Mouse (Mus musculus): Measurements from ENCODE around the gene Fbxl17. TPM values are rescaled to one million over a fixed set of nuclear protein-coding genes. Genes with fewer than 3 reads are reported as not detected.

Gene Fbxl17
- polyA plus RNA-seq, 1 experiment from 2014 or later, result 9.8 TPM

- Histone ChIP-seq H3K27me3 (replicated peaks) (no peaks in the 10 kb centered on the region), H3K4me3 (no peak overlapping the region), H3K4me2 (replicated peaks) (no peak overlapping the region), H3K9ac (no peak overlapping the region), H3K9me3 (no peaks in the 10 kb centered on the region), H3K27ac (no peak overlapping the region), H3K36me3 (peaks cover 4% of the 10 kb centered on the region; the same call in 1 of the 2 replicates), H3K4me1 (no peaks in the 10 kb centered on the region)
- 81% methylated on average over 5 of the region's 5 CpGs for WGBS
- no peak for ATAC-seq (ENCODE audit: low FRiP score, low read depth)
Observed at GRCm38 (mm10) chr17:63344101-63344500, 155.7 kb downstream of the Fbxl17 start.

- Histone ChIP-seq H3K27ac (no peak overlapping the region), H3K9ac (no peak overlapping the region), H3K4me1 (no peaks in the 10 kb centered on the region), H3K9me3 (no peaks in the 10 kb centered on the region), H3K27me3 (replicated peaks) (no peaks in the 10 kb centered on the region), H3K4me2 (replicated peaks) (no peak overlapping the region), H3K4me3 (no peak overlapping the region), H3K36me3 (peaks cover 4% of the 10 kb centered on the region; the same call in 1 of the 2 replicates)
- 95% methylated on average over 4 of the region's 4 CpGs for WGBS
- ATAC-seq (ENCODE audit: low FRiP score, low read depth), result no peak
Observed at GRCm38 (mm10) chr17:63343076-63343475, 156.7 kb downstream of the Fbxl17 start.

- no peak for ATAC-seq (ENCODE audit: low FRiP score, low read depth)
- Histone ChIP-seq H3K4me2 (replicated peaks) (no peak overlapping the region), H3K9me3 (no peaks in the 10 kb centered on the region), H3K4me3 (no peak overlapping the region), H3K36me3 (peaks cover 1% of the 10 kb centered on the region; the same call in 1 of the 2 replicates), H3K9ac (no peak overlapping the region), H3K4me1 (no peaks in the 10 kb centered on the region), H3K27me3 (replicated peaks) (no peaks in the 10 kb centered on the region), H3K27ac (no peak overlapping the region)
- WGBS, result 91% methylated on average over 11 of the region's 11 CpGs
Observed at GRCm38 (mm10) chr17:63342440-63342839, 157.4 kb downstream of the Fbxl17 start.

GRCm38 (mm10) chr17:63341203-63341602 is 158.6 kb downstream of the Fbxl17 start:
- 92% methylated on average over 3 of the region's 3 CpGs for WGBS
- H3K4me2 ChIP-seq (replicated peaks), result no peak overlapping the region
- H3K9me3 ChIP-seq, result no peaks in the 10 kb centered on the region
- H3K9ac ChIP-seq, result no peak overlapping the region
- H3K27ac ChIP-seq, result no peak overlapping the region
- no peak for ATAC-seq (ENCODE audit: low FRiP score, low read depth)
- no peaks in the 10 kb centered on the region for H3K27me3 ChIP-seq (replicated peaks)
- no peak overlapping the region for H3K4me3 ChIP-seq
- no peaks in the 10 kb centered on the region for H3K36me3 ChIP-seq
- no peaks in the 10 kb centered on the region for H3K4me1 ChIP-seq

- no peaks in the 10 kb centered on the region for H3K4me1 ChIP-seq
- H3K9ac ChIP-seq, result no peak overlapping the region
- no peaks in the 10 kb centered on the region for H3K36me3 ChIP-seq
- H3K27me3 ChIP-seq (replicated peaks), result no peaks in the 10 kb centered on the region
- H3K9me3 ChIP-seq, result no peaks in the 10 kb centered on the region
- no peak for ATAC-seq (ENCODE audit: low FRiP score, low read depth)
- no peak overlapping the region for H3K27ac ChIP-seq
- no peak overlapping the region for H3K4me3 ChIP-seq
- H3K4me2 ChIP-seq (replicated peaks), result no peak overlapping the region
- WGBS, result 87% methylated on average over 2 of the region's 2 CpGs
Observed at GRCm38 (mm10) chr17:63328888-63329287, 170.9 kb downstream of the Fbxl17 start.

- no peak overlapping the region for H3K27ac ChIP-seq
- no peaks in the 10 kb centered on the region for H3K27me3 ChIP-seq (replicated peaks)
- H3K9me3 ChIP-seq, result no peaks in the 10 kb centered on the region
- H3K4me3 ChIP-seq, result no peak overlapping the region
- H3K4me1 ChIP-seq, result peaks cover 4% of the 10 kb centered on the region
- 89% methylated on average over 5 of the region's 5 CpGs for WGBS
- H3K9ac ChIP-seq, result no peak overlapping the region
- ATAC-seq (ENCODE audit: low FRiP score, low read depth), result no peak
- H3K36me3 ChIP-seq, result no peaks in the 10 kb centered on the region
- H3K4me2 ChIP-seq (replicated peaks), result no peak overlapping the region
Observed at GRCm38 (mm10) chr17:63326227-63326626, 173.6 kb downstream of the Fbxl17 start.

GRCm38 (mm10) chr17:63324672-63325071 is 175.1 kb downstream of the Fbxl17 start:
- Histone ChIP-seq H3K27me3 (replicated peaks) (no peaks in the 10 kb centered on the region), H3K9ac (no peak overlapping the region), H3K4me3 (no peak overlapping the region), H3K27ac (no peak overlapping the region), H3K4me1 (peaks cover 6% of the 10 kb centered on the region), H3K4me2 (replicated peaks) (no peak overlapping the region), H3K9me3 (no peaks in the 10 kb centered on the region), H3K36me3 (no peaks in the 10 kb centered on the region)
- WGBS, result 95% methylated on average over 2 of the region's 2 CpGs
- ATAC-seq (ENCODE audit: low FRiP score, low read depth), result no peak

- peak; percentile 54; the same call in 1 of the 2 replicates for ATAC-seq (ENCODE audit: low FRiP score, low read depth)
- 34% methylated on average over 2 of the region's 2 CpGs for WGBS
Observed at GRCm38 (mm10) chr17:63324039-63324438, 175.8 kb downstream of the Fbxl17 start.

GRCm38 (mm10) chr17:63322846-63323245 is 177.0 kb downstream of the Fbxl17 start:
- 90% methylated on average over 7 of the region's 7 CpGs for WGBS
- no peaks in the 10 kb centered on the region for H3K27me3 ChIP-seq (replicated peaks)

More at GRCm38 (mm10) chr17:63324039-63324438, 175.8 kb downstream of the Fbxl17 start:
- H3K9ac ChIP-seq, result no peak overlapping the region
- no peaks in the 10 kb centered on the region for H3K9me3 ChIP-seq
- no peak overlapping the region for H3K4me2 ChIP-seq (replicated peaks)
- H3K27me3 ChIP-seq (replicated peaks), result no peaks in the 10 kb centered on the region
- no peaks in the 10 kb centered on the region for H3K36me3 ChIP-seq
- H3K4me3 ChIP-seq, result no peak overlapping the region
- H3K27ac ChIP-seq, result no peak overlapping the region
- peaks cover 6% of the 10 kb centered on the region for H3K4me1 ChIP-seq

GRCm38 (mm10) chr17:63321290-63321689 is 178.5 kb downstream of the Fbxl17 start:
- H3K27ac ChIP-seq, result no peak overlapping the region
- no peak overlapping the region for H3K9ac ChIP-seq
- H3K4me1 ChIP-seq, result peaks cover 6% of the 10 kb centered on the region
- H3K4me2 ChIP-seq (replicated peaks), result no peak overlapping the region
- H3K4me3 ChIP-seq, result no peak overlapping the region
- H3K36me3 ChIP-seq, result no peaks in the 10 kb centered on the region
- no peaks in the 10 kb centered on the region for H3K9me3 ChIP-seq
- no peak for ATAC-seq (ENCODE audit: low FRiP score, low read depth)
- WGBS, result 35% methylated on average over 5 of the region's 5 CpGs
- H3K27me3 ChIP-seq (replicated peaks), result no peaks in the 10 kb centered on the region

More at GRCm38 (mm10) chr17:63322846-63323245, 177.0 kb downstream of the Fbxl17 start:
- Histone ChIP-seq H3K9ac (no peak overlapping the region), H3K36me3 (no peaks in the 10 kb centered on the region), H3K27ac (no peak overlapping the region), H3K4me2 (replicated peaks) (no peak overlapping the region), H3K9me3 (no peaks in the 10 kb centered on the region), H3K4me3 (no peak overlapping the region), H3K4me1 (peaks cover 6% of the 10 kb centered on the region)
- no peak for ATAC-seq (ENCODE audit: low FRiP score, low read depth)

- no peak overlapping the region for H3K4me2 ChIP-seq (replicated peaks)
- no peak for ATAC-seq (ENCODE audit: low FRiP score, low read depth)
- peaks cover 6% of the 10 kb centered on the region for H3K4me1 ChIP-seq
- no peaks in the 10 kb centered on the region for H3K27me3 ChIP-seq (replicated peaks)
- H3K9me3 ChIP-seq, result peaks cover 4% of the 10 kb centered on the region; the same call in 1 of the 2 replicates
- no peak overlapping the region for H3K27ac ChIP-seq
- no peak overlapping the region for H3K4me3 ChIP-seq
- WGBS, result 79% methylated on average over 7 of the region's 7 CpGs
- no peak overlapping the region for H3K9ac ChIP-seq
- H3K36me3 ChIP-seq, result no peaks in the 10 kb centered on the region
Observed at GRCm38 (mm10) chr17:63317518-63317917, 182.3 kb downstream of the Fbxl17 start.

GRCm38 (mm10) chr17:63315646-63316480 is 184.0 kb downstream of the Fbxl17 start:
- H3K4me3 ChIP-seq, result no peak overlapping the region
- H3K9ac ChIP-seq, result no peak overlapping the region
- no peaks in the 10 kb centered on the region for H3K27me3 ChIP-seq (replicated peaks)
- H3K27ac ChIP-seq, result no peak overlapping the region
- H3K9me3 ChIP-seq, result peaks cover 4% of the 10 kb centered on the region; the same call in 1 of the 2 replicates
- no peak for ATAC-seq (ENCODE audit: low FRiP score, low read depth)
- no peak overlapping the region for H3K4me2 ChIP-seq (replicated peaks)
- H3K36me3 ChIP-seq, result no peaks in the 10 kb centered on the region
- WGBS, result 87% methylated on average over 12 of the region's 12 CpGs
- H3K4me1 ChIP-seq, result no peaks in the 10 kb centered on the region
